Mouse (Mus musculus) neutrophil, adult 59 days (primary cell): Measurements from ENCODE around the gene Cyp4a31. TPM values are rescaled to one million over a fixed set of nuclear protein-coding genes. Genes with fewer than 3 reads are reported as not detected.

Experiments used
- total RNA-seq, 2 experiments: library from RNA; stranded (reverse); gene quantifications; 1 replicate in 1 of 2; 2 replicates in 1 of 2; pipeline ENCODE4 v1.2.4; 2023

The Cyp4a31 gene
- not detected for total RNA-seq

DNA sequence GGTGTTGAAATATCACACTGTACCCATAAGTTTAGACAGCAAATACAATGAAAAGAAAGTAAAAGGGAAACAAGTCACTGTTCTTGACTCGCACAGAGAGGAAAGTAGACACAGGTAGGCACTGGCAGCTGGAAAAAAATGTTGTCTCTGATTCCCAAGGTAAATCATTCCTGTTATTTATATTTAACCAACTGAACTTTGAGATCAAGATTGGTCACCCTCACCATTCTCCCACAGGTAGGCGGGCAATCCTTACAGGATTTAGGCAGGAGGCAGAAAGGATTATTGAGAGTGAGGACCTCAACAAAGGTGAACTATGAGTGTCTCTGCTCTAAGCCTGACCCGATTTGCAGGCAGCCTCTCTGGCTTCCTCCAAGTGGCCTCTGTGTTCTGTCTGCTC lies at the start of gene Cyp4a31:
Gene Cyp4a31, plus strand, starts transcription at position 249 of the 400 bp plus-strand sequence.

DNA sequence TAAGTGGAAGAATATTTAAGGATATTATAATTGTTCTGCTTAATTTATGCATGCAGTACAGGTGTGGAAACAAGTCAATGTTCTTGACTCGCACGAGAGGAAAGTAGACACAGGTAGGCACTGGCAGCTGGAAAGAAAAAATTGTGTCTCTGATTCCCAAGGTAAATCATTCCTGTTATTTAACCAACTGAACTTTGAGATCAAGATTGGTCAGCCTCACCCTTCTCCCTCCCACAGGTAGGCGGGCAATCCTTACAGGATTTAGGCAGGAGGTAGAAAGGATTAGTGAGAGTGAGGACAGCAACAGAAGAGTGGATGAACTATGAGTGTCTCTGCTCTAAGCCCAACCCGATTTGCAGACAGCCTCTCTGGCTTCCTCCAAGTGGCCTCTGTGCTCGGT lies 45.4 kb upstream of the Cyp4a31 start, which contains the start of gene Cyp4a10:
Gene Cyp4a10, plus strand, starts transcription at position 265 of the 400 bp plus-strand sequence.

DNA sequence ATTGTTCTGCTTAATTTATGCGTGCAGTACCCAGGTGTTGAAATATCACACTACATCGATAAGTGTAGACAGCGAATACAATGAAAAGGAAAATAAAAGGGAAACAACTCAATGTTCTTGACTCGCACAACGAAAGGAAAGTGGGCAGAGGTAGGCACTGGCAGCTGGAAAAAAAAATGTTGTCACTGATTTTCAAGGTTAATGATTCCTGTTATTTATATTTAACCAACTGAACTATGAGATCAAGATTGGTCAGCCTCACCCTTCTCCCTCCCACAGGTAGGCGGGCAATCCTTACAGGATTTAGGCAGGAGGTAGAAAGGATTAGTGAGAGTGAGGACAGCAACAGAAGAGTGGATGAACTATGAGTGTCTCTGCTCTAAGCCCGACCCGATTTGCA lies 37.2 kb downstream of the Cyp4a31 start, which contains the start of gene Cyp4a32:
Gene Cyp4a32, plus strand, starts transcription at position 359 of the 400 bp plus-strand sequence.

Other genes starting within 250 kb of the Cyp4a31 start
- not detected for gene Cyp4a12b, start 152.0 kb upstream of the Cyp4a31 start, total RNA-seq
- not detected for gene Cyp4a30b, start 111.0 kb upstream of the Cyp4a31 start, total RNA-seq
- not detected for gene Cyp4a14, start 67.5 kb upstream of the Cyp4a31 start, total RNA-seq
- not detected for gene Cyp4a10, start 45.4 kb upstream of the Cyp4a31 start, total RNA-seq
- gene Cyp4a32, start 37.3 kb downstream of the Cyp4a31 start, total RNA-seq = not detected
- gene Cyp4b1, start 84.1 kb downstream of the Cyp4a31 start, total RNA-seq = under 1 TPM in 1 of 2 experiments, not detected in 1; 0.42 TPM
- 10 to 100 TPM; 33.6 to 36.6 TPM for gene Efcab14, start 174.1 kb downstream of the Cyp4a31 start, total RNA-seq
- gene Tex38, start 217.4 kb downstream of the Cyp4a31 start, total RNA-seq = not detected
- gene Atpaf1, start 221.2 kb downstream of the Cyp4a31 start, total RNA-seq = 1 to 10 TPM; 6.8 to 9.7 TPM